Mouse (Mus musculus): ENCODE data around the gene Rapsn.

DNA sequence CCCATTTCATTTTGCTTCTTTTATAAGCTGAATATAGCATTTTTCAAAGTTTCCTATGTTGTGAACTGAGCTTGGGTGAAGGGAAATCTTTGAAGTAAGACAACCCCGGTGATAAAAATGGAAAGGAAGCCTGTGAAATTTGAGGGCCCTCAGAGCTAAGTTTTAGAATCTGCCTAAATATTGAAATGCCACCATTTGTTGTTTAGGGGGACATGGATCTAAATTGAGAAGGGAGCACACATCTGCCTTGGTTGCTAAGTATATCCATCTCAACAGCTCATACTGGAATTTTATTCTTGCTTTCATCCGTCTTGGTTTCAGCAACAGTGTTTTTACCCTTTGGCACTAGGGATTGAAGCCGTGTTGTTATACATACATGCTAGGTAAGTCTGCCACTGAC, 49.4 kb upstream of the Rapsn start:
- TF ChIP-seq CTCF (IDR thresholded peaks at IDR 0.05; ENCODE audit: low read depth), result no peak
- no peak for TF ChIP-seq EP300 (optimal IDR thresholded peaks at IDR 0.05)
